Mouse (Mus musculus): Measurements from ENCODE around the gene Mrpl43. TPM values are rescaled to one million over a fixed set of nuclear protein-coding genes. Genes with fewer than 3 reads are reported as not detected.
A peak's percentile ranks its signal among the peaks of the same experiment; 100 is the strongest.

Mrpl43 gene
- polyA plus RNA-seq, 1 experiment from 2014 or later, result 77.8 TPM

- WGBS, result 2% methylated on average over 34 of the region's 34 CpGs
- peak overlapping the region; percentile 17 for H3K9ac ChIP-seq (replicated peaks; ENCODE audit: low read length)
- no peaks in the 10 kb centered on the region for H3K9me3 ChIP-seq (ENCODE audit: control insufficient read depth, low read length)
- H3K36me3 ChIP-seq (ENCODE audit: control insufficient read depth, insufficient read depth, low read length), result peaks cover 14% of the 10 kb centered on the region
- H3K4me2 ChIP-seq (ENCODE audit: low read length), result peak overlapping the region; percentile 90
- peak overlapping the region; percentile 95 for H3K27ac ChIP-seq (replicated peaks; ENCODE audit: low read depth, low read length)
- DNase-seq (peak; percentile 52), ATAC-seq (ENCODE audit: low FRiP score, low TSS enrichment) (no peak)
- peak overlapping the region; percentile 26 for H3K4me3 ChIP-seq (replicated peaks; ENCODE audit: low read depth, low read length)
- no peaks in the 10 kb centered on the region for H3K27me3 ChIP-seq (ENCODE audit: control insufficient read depth, insufficient read depth, low read length)
- H3K4me1 ChIP-seq (ENCODE audit: control insufficient read depth, insufficient read depth, low read length), result peaks cover 46% of the 10 kb centered on the region
These were observed 9.5 kb upstream of the Mrpl43 start for GRCm38 (mm10) chr19:45015518-45016281.

- no peak overlapping the region for H3K27ac ChIP-seq (replicated peaks; ENCODE audit: low read depth, low read length)
- H3K36me3 ChIP-seq (ENCODE audit: control insufficient read depth, insufficient read depth, low read length), result peaks cover 21% of the 10 kb centered on the region
- H3K27me3 ChIP-seq (ENCODE audit: control insufficient read depth, insufficient read depth, low read length), result no peaks in the 10 kb centered on the region
- H3K4me1 ChIP-seq (ENCODE audit: control insufficient read depth, insufficient read depth, low read length), result peaks cover 40% of the 10 kb centered on the region
- H3K9ac ChIP-seq (replicated peaks; ENCODE audit: low read length), result peak overlapping the region; percentile 31; the same call in 1 of the 2 replicates
- ATAC-seq (ENCODE audit: low FRiP score, low TSS enrichment), result no peak
- no peaks in the 10 kb centered on the region for H3K9me3 ChIP-seq (ENCODE audit: control insufficient read depth, low read length)
- H3K4me2 ChIP-seq (ENCODE audit: low read length), result peak overlapping the region; percentile 90
- peak overlapping the region; percentile 26 for H3K4me3 ChIP-seq (replicated peaks; ENCODE audit: low read depth, low read length)
- 1% methylated on average over 25 of the region's 25 CpGs for WGBS
- peak; percentile 50 for DNase-seq
These were observed 8.8 kb upstream of the Mrpl43 start for GRCm38 (mm10) chr19:45014981-45015402.

GRCm38 (mm10) chr19:45014335-45014971 lies 8.2 kb upstream of the Mrpl43 start, which contains the start of gene Lzts2:
Gene Lzts2 (plus strand): TSS chr19:45014414.
- Histone ChIP-seq H3K9me3 (ENCODE audit: control insufficient read depth, low read length) (no peaks in the 10 kb centered on the region), H3K27me3 (ENCODE audit: control insufficient read depth, insufficient read depth, low read length) (no peaks in the 10 kb centered on the region), H3K4me3 (replicated peaks; ENCODE audit: low read depth, low read length) (peak within 1 kb of the TSS; percentile 26), H3K4me1 (ENCODE audit: control insufficient read depth, insufficient read depth, low read length) (peaks cover 38% of the 10 kb centered on the region), H3K4me2 (ENCODE audit: low read length) (peak within 1 kb of the TSS; percentile 90), H3K36me3 (ENCODE audit: control insufficient read depth, insufficient read depth, low read length) (peaks cover 23% of the 10 kb centered on the region), H3K27ac (replicated peaks; ENCODE audit: low read depth, low read length) (no peak within 1 kb of the TSS), H3K9ac (replicated peaks; ENCODE audit: low read length) (peak within 1 kb of the TSS; percentile 31; the same call in 1 of the 2 replicates)
- WGBS, result 18% methylated on average over 10 of the region's 10 CpGs
- no peak for ATAC-seq (ENCODE audit: low FRiP score, low TSS enrichment)
- no peak for DNase-seq

- no peak for DNase-seq
- H3K9me3 ChIP-seq (ENCODE audit: control insufficient read depth, low read length), result no peaks in the 10 kb centered on the region
- H3K4me2 ChIP-seq (ENCODE audit: low read length), result no peak overlapping the region
- H3K27me3 ChIP-seq (ENCODE audit: control insufficient read depth, insufficient read depth, low read length), result no peaks in the 10 kb centered on the region
- no peak overlapping the region for H3K27ac ChIP-seq (replicated peaks; ENCODE audit: low read depth, low read length)
- H3K9ac ChIP-seq (replicated peaks; ENCODE audit: low read length), result no peak overlapping the region
- peaks cover 25% of the 10 kb centered on the region for H3K36me3 ChIP-seq (ENCODE audit: control insufficient read depth, insufficient read depth, low read length)
- no peak for ATAC-seq (ENCODE audit: low FRiP score, low TSS enrichment)
- H3K4me3 ChIP-seq (replicated peaks; ENCODE audit: low read depth, low read length), result no peak overlapping the region
- peaks cover 30% of the 10 kb centered on the region for H3K4me1 ChIP-seq (ENCODE audit: control insufficient read depth, insufficient read depth, low read length)
- WGBS, result 71% methylated on average over 6 of the region's 6 CpGs
These were observed 7.5 kb upstream of the Mrpl43 start for GRCm38 (mm10) chr19:45013581-45014225.

DNA sequence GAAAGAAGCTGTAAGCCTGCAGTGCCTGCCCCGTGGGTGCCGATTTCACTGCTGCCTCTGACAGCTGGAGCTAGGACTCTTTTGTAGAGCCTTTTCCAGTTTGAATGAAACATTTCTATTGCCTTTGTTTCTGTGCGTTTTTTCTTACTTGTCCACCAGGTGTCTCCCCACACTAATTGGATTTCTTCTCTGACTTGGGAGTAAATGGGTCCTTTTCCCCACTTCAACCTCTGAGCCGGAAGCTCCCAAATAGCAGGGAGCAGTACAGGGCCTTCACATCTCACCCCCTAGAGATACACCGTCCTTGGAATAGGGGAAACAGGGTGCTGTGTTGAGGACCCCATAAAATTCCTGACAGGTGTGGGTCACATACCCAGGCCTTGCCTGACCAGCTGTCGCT lies 6.4 kb upstream of the Mrpl43 start:
- ATAC-seq (ENCODE audit: low FRiP score, low TSS enrichment), result no peak
- DNase-seq, result peak; percentile 79
- WGBS, result 30% methylated on average over 6 of the region's 6 CpGs
- H3K27ac ChIP-seq (replicated peaks; ENCODE audit: low read depth, low read length), result peak overlapping the region; percentile 62
- no peak overlapping the region for H3K4me2 ChIP-seq (ENCODE audit: low read length)
- H3K27me3 ChIP-seq (ENCODE audit: control insufficient read depth, insufficient read depth, low read length), result no peaks in the 10 kb centered on the region
- peaks cover 25% of the 10 kb centered on the region for H3K36me3 ChIP-seq (ENCODE audit: control insufficient read depth, insufficient read depth, low read length)
- no peak overlapping the region; the same call in 1 of the 2 replicates for H3K9ac ChIP-seq (replicated peaks; ENCODE audit: low read length)
- H3K9me3 ChIP-seq (ENCODE audit: control insufficient read depth, low read length), result no peaks in the 10 kb centered on the region
- peaks cover 27% of the 10 kb centered on the region for H3K4me1 ChIP-seq (ENCODE audit: control insufficient read depth, insufficient read depth, low read length)
- no peak overlapping the region for H3K4me3 ChIP-seq (replicated peaks; ENCODE audit: low read depth, low read length)

- Histone ChIP-seq H3K36me3 (ENCODE audit: control insufficient read depth, insufficient read depth, low read length) (peaks cover 25% of the 10 kb centered on the region), H3K27me3 (ENCODE audit: control insufficient read depth, insufficient read depth, low read length) (no peaks in the 10 kb centered on the region), H3K9me3 (ENCODE audit: control insufficient read depth, low read length) (no peaks in the 10 kb centered on the region), H3K9ac (replicated peaks; ENCODE audit: low read length) (no peak overlapping the region; the same call in 1 of the 2 replicates), H3K4me1 (ENCODE audit: control insufficient read depth, insufficient read depth, low read length) (peaks cover 29% of the 10 kb centered on the region), H3K4me3 (replicated peaks; ENCODE audit: low read depth, low read length) (no peak overlapping the region), H3K27ac (replicated peaks; ENCODE audit: low read depth, low read length) (peak overlapping the region; percentile 62), H3K4me2 (ENCODE audit: low read length) (no peak overlapping the region)
- WGBS, result 87% methylated on average over 8 of the region's 8 CpGs
- ATAC-seq (ENCODE audit: low FRiP score, low TSS enrichment) (no peak), DNase-seq (no peak)
These were observed 6.0 kb upstream of the Mrpl43 start for GRCm38 (mm10) chr19:45012219-45012618.

- H3K9ac ChIP-seq (replicated peaks; ENCODE audit: low read length), result no peak overlapping the region
- no peak for DNase-seq
- H3K36me3 ChIP-seq (ENCODE audit: control insufficient read depth, insufficient read depth, low read length), result peaks cover 25% of the 10 kb centered on the region
- no peaks in the 10 kb centered on the region for H3K27me3 ChIP-seq (ENCODE audit: control insufficient read depth, insufficient read depth, low read length)
- H3K4me3 ChIP-seq (replicated peaks; ENCODE audit: low read depth, low read length), result no peak overlapping the region
- 92% methylated on average over 4 of the region's 4 CpGs for whole genome bisulfite sequencing
- no peaks in the 10 kb centered on the region for H3K9me3 ChIP-seq (ENCODE audit: control insufficient read depth, low read length)
- no peak for ATAC-seq (ENCODE audit: low FRiP score, low TSS enrichment)
- no peak overlapping the region for H3K27ac ChIP-seq (replicated peaks; ENCODE audit: low read depth, low read length)
- no peak overlapping the region for H3K4me2 ChIP-seq (ENCODE audit: low read length)
- peaks cover 21% of the 10 kb centered on the region for H3K4me1 ChIP-seq (ENCODE audit: control insufficient read depth, insufficient read depth, low read length)
These were observed 4.4 kb upstream of the Mrpl43 start for GRCm38 (mm10) chr19:45010646-45011045.

DNA sequence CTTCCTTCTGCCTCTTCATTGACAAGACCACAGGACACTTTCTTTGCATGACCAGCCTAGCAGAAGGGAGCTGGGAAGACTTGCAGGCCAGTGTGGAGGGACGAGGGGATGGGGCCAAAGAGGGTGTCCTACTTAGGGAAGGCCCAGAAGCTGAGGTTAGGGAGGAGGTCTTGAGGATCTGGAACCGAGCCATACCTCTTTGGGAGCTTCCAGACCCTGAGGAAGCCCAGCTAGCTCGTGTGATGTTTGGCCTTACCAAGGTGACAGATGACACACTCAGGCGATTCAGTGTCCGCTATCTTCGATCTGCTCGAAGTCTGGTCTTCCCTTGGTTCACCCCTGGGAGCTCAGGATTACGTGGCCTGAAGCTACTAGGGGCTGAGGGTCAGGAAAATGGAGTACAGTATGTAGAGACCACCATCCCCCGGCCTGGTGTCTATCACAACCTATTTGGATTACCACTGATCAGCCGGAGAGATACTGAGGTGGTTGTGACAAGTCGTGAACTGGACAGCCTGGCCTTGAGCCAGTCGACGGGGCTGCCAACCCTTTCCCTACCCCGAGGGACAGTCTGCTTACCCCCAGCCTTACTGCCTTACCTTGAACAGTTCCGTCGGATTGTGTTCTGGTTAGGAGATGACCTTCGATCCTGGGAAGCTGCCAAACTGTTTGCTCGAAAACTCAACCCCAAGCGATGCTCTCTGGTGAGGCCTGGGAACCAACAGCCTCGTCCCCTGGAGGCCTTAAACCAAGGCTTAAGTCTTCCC lies 1.4 kb upstream of the Mrpl43 start:
- 0 out of 2 replicates have a peak overlapping the region, but pooled peaks have one; percentile 50 for H3K27ac ChIP-seq (replicated peaks; ENCODE audit: low read depth, low read length)
- peaks cover 45% of the 10 kb centered on the region for H3K36me3 ChIP-seq (ENCODE audit: control insufficient read depth, insufficient read depth, low read length)
- DNase-seq, result no peak
- ATAC-seq (ENCODE audit: low FRiP score, low TSS enrichment), result no peak
- H3K27me3 ChIP-seq (ENCODE audit: control insufficient read depth, insufficient read depth, low read length), result no peaks in the 10 kb centered on the region
- peak overlapping the region; percentile 76; the same call in 1 of the 2 replicates for H3K9ac ChIP-seq (replicated peaks; ENCODE audit: low read length)
- peaks cover 18% of the 10 kb centered on the region for H3K4me1 ChIP-seq (ENCODE audit: control insufficient read depth, insufficient read depth, low read length)
- WGBS, result 92% methylated on average over 20 of the region's 20 CpGs
- H3K4me3 ChIP-seq (replicated peaks; ENCODE audit: low read depth, low read length), result peak overlapping the region; percentile 92; the same call in 1 of the 2 replicates
- peak overlapping the region; percentile 95 for H3K4me2 ChIP-seq (ENCODE audit: low read length)
- no peaks in the 10 kb centered on the region for H3K9me3 ChIP-seq (ENCODE audit: control insufficient read depth, low read length)

Measured in midbrain, embryonic 14.5 days (tissue).